Mouse (Mus musculus) limb, embryonic 11.5 days (tissue): ENCODE data around the gene Sptbn2. TPM values are rescaled to one million over a fixed set of nuclear protein-coding genes. Genes with fewer than 3 reads are reported as not detected.

Experiments used
- ATAC-seq: fragments of 200-750 bp; cut with Nextera tagmentation; 2 replicates; pipeline ENCODE4 v1.8.0; 2017; ENCODE audit warnings: low read depth; ENCODE audit not compliant: insufficient number of reproducible peaks, low FRiP score, low TSS enrichment
- DNase-seq: peaks from one replicate; pipeline ENCODE4 v3.0.0-alpha.2; 2015; ENCODE audit warnings: low spot score
- H3K27ac ChIP-seq: fragments of 300-500 bp; sonication (generic); replicated peaks from 2 replicates; pipeline ENCODE4 v1.5.1; 2014; ENCODE audit warnings: low read depth, mild to moderate bottlenecking, low read length
- H3K27me3 ChIP-seq: fragments of 300-500 bp; sonication (generic); 2 replicates; pipeline ENCODE4 v1.6.1; 2014; ENCODE audit warnings: mild to moderate bottlenecking, low read length, mixed read lengths; ENCODE audit not compliant: control insufficient read depth, insufficient read depth
- H3K36me3 ChIP-seq: fragments of 300-500 bp; sonication (generic); 2 replicates; pipeline ENCODE4 v1.6.1; 2014; ENCODE audit warnings: mild to moderate bottlenecking, low read length, moderate library complexity, mixed read lengths; ENCODE audit not compliant: control insufficient read depth, insufficient read depth
- H3K4me1 ChIP-seq: fragments of 300-500 bp; sonication (generic); 2 replicates; pipeline ENCODE4 v1.6.1; 2014; ENCODE audit warnings: low read length, mixed read lengths; ENCODE audit not compliant: control insufficient read depth, insufficient read depth
- H3K4me2 ChIP-seq: fragments of 300-500 bp; sonication (generic); 2 replicates; pipeline ENCODE4 v1.6.1; 2014; ENCODE audit warnings: low read depth, mild to moderate bottlenecking, moderate library complexity; ENCODE audit not compliant: severe bottlenecking
- H3K4me3 ChIP-seq: fragments of 300-500 bp; sonication (generic); 2 replicates; pipeline ENCODE4 v1.5.1; 2014; ENCODE audit warnings: low read depth, low read length
- H3K9ac ChIP-seq: fragments of 300-500 bp; sonication (generic); 2 replicates; pipeline ENCODE4 v1.6.1; 2014; ENCODE audit warnings: mild to moderate bottlenecking, low read length
- H3K9me3 ChIP-seq: fragments of 300-500 bp; sonication (generic); 2 replicates; pipeline ENCODE4 v1.6.1; 2016; ENCODE audit warnings: low read length; ENCODE audit not compliant: control insufficient read depth
- WGBS: fragments of 180-500 bp; shearing (Covaris S2); extraction: QIAGEN DNeasy Blood & Tissue Kit; methylation state at CpG from one replicate; pipeline ENCODE4 v1.1.7; 2014; 5-methylcytosine and 5-hydroxymethylcytosine counted together
- polyA plus RNA-seq: library from polyadenylated mRNA; unstranded; fragments of >200 nt; fragmentation: Nextera tagmentation; extraction: Ambion mirVana; gene quantifications from 2 replicates; pipeline ENCODE4 v1.2.1, GENCODE M21; 2014

Gene Sptbn2
- polyA plus RNA-seq, 1 experiment from 2014 or later = 2.1 TPM

DNA sequence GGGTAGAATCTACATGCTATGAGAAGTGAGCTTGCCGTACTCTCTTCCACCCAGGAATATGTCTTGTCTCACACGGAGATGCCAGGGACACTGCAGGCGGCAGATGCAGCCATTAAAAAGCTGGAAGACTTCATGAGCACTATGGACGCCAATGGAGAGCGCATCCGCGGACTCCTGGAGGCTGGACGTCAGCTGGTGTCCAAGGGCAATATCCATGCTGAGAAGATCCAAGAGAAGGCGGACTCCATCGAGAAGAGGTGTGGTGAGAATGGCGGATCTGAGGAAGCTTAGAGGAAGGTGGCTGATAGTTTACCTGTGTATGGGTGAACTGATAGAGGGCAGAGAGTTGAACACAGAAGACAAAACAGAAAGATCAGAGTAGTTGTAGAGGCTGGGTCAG is 28.1 kb downstream of the Sptbn2 start:
- H3K27me3 ChIP-seq = no peaks in the 10 kb centered on the region
- no peak overlapping the region for H3K4me3 ChIP-seq
- no peak overlapping the region for H3K4me2 ChIP-seq
- H3K9me3 ChIP-seq = no peaks in the 10 kb centered on the region
- H3K9ac ChIP-seq = no peak overlapping the region
- no peaks in the 10 kb centered on the region; the same call in 1 of the 2 replicates for H3K36me3 ChIP-seq
- ATAC-seq (no peak), DNase-seq (no peak)
- H3K4me1 ChIP-seq = no peaks in the 10 kb centered on the region
- no peak overlapping the region for H3K27ac ChIP-seq
- 91% methylated on average over 11 of the region's 11 CpGs for WGBS

DNA sequence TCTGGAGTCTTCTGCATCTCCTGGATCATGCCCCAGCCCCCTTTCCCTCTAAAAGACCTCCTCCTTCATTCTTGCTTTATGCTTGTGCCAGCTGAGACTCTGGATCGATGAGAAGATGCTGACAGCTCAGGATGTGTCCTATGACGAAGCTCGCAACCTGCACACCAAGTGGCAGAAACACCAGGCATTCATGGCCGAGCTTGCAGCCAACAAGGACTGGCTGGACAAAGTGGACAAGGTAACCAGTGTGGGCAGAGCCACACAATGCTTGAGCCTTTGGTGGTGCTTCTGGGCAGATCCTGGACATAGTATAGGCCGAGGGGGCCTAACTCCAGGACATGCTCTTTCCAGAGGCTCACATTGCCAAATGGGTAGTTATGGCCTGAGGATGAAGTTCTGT is 28.8 kb downstream of the Sptbn2 start:
- no peak for DNase-seq
- Histone ChIP-seq H3K4me1 (no peaks in the 10 kb centered on the region), H3K9ac (0 out of 2 replicates have a peak overlapping the region, but pooled peaks have one; percentile 27), H3K27ac (no peak overlapping the region), H3K9me3 (no peaks in the 10 kb centered on the region), H3K4me3 (no peak overlapping the region), H3K27me3 (no peaks in the 10 kb centered on the region), H3K36me3 (no peaks in the 10 kb centered on the region; the same call in 1 of the 2 replicates), H3K4me2 (no peak overlapping the region)
- 90% methylated on average over 5 of the region's 5 CpGs for WGBS
- ATAC-seq = no peak

DNA sequence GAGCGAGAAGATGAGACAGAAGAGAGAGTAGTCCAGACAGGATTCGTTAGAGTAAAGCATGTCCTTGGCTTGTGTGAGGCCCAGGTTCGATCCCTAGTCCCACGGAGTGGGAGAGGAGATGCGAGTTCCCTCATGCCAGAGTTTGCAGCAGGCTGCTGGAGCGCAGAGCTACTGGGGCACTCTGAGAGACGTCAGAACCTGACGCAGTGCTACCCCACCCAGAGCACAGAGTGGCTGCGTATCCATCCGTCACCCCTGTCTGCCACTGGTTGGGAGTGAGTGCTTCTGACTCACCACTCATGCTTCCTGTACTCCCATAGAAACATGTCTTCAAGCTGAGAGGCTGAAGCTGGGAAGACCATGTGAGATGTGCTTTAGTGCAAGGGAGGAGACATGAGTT is 30.5 kb downstream of the Sptbn2 start:
- Histone ChIP-seq H3K9me3 (no peaks in the 10 kb centered on the region), H3K27ac (no peak overlapping the region), H3K9ac (no peak overlapping the region), H3K27me3 (no peaks in the 10 kb centered on the region), H3K36me3 (no peaks in the 10 kb centered on the region; the same call in 1 of the 2 replicates), H3K4me2 (no peak overlapping the region), H3K4me3 (no peak overlapping the region), H3K4me1 (no peaks in the 10 kb centered on the region)
- WGBS = 76% methylated on average over 10 of the region's 10 CpGs
- DNase-seq (no peak), ATAC-seq (no peak)

DNA sequence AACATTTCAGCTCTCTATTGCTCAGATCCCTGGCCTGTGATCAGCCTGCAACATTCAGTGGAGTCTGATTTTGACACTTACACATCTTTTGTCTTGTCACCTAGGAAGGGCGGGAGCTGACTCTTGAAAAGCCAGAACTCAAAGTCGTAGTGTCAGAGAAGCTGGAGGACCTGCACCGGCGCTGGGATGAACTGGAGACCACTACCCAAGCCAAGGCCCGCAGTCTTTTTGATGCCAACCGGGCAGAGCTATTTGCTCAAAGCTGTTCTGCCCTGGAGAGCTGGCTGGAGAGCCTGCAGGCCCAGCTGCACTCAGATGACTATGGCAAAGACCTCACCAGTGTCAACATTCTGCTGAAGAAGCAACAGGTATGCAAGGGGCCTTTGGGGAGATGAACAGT is 31.3 kb downstream of the Sptbn2 start:
- Histone ChIP-seq H3K9ac (no peak overlapping the region), H3K4me3 (no peak overlapping the region), H3K4me1 (no peaks in the 10 kb centered on the region), H3K36me3 (no peaks in the 10 kb centered on the region; the same call in 1 of the 2 replicates), H3K27ac (no peak overlapping the region), H3K27me3 (no peaks in the 10 kb centered on the region), H3K9me3 (no peaks in the 10 kb centered on the region), H3K4me2 (no peak overlapping the region)
- DNase-seq = no peak
- no peak for ATAC-seq
- 92% methylated on average over 6 of the region's 6 CpGs for WGBS

DNA sequence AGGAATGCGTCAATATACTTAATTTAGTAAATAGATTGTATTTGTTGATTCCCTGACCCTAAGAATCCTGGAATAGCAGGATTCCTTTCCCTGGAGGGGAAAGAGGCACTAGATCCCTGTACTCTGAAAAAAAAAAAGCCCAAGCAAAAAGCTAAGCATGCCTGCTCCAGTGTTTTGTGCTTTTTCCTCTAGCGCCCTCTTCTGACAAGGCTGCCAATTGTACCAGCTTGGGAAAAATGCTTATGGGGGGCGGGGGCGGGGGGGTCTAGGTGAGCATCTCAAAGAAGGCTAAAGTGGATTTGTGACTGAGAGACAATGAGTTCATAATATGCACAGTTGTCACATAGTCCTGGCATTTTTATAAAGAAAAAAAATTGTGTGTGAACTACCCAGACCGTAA is 32.6 kb downstream of the Sptbn2 start:
- Histone ChIP-seq H3K4me2 (no peak overlapping the region), H3K36me3 (no peaks in the 10 kb centered on the region; the same call in 1 of the 2 replicates), H3K27me3 (no peaks in the 10 kb centered on the region), H3K4me1 (no peaks in the 10 kb centered on the region), H3K9ac (no peak overlapping the region), H3K27ac (no peak overlapping the region), H3K9me3 (no peaks in the 10 kb centered on the region), H3K4me3 (no peak overlapping the region)
- DNase-seq = peak; percentile 61
- no peak for ATAC-seq
- 47% methylated on average over 5 of the region's 5 CpGs for WGBS

DNA sequence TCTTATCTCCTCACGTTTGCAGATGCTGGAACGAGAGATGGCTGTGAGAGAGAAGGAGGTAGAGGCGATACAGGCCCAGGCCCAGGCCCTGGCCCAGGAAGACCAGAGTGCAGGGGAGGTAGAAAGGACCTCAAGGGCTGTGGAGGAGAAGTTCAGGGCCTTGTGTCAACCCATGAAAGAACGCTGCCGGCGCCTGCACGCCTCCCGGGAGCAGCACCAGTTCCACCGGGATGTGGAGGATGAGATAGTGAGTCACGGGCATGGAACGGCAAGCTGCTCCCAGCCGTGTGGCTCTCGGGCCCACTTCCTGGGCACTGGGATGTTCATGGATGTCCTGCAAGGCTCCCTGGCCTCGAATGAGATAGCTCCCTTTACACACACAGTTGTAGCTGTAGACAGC is 33.1 kb downstream of the Sptbn2 start:
- Histone ChIP-seq H3K27me3 (no peaks in the 10 kb centered on the region), H3K4me2 (no peak overlapping the region), H3K4me1 (no peaks in the 10 kb centered on the region), H3K27ac (no peak overlapping the region), H3K4me3 (no peak overlapping the region), H3K9me3 (no peaks in the 10 kb centered on the region), H3K9ac (no peak overlapping the region), H3K36me3 (no peaks in the 10 kb centered on the region; the same call in 1 of the 2 replicates)
- WGBS = 83% methylated on average over 14 of the region's 14 CpGs
- DNase-seq (no peak), ATAC-seq (no peak)

DNA sequence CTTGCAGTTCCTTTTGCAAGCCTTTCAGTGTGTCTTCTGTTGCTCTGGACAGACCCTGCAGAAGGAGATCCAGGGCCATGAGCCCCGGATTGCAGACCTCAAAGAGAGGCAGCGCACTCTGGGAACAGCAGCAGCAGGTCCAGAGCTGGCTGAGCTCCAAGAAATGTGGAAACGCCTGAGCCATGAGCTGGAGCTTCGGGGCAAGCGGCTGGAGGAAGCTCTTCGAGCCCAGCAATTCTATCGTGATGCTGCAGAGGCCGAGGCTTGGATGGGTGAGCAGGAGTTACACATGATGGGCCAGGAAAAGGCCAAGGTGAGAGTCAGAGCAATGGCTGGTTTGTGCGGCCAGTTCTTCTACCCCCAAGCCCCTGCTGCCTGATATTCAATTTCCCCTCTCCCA is 34.1 kb downstream of the Sptbn2 start:
- H3K27me3 ChIP-seq = no peaks in the 10 kb centered on the region
- no peak overlapping the region for H3K4me3 ChIP-seq
- no peaks in the 10 kb centered on the region for H3K4me1 ChIP-seq
- WGBS = 86% methylated on average over 9 of the region's 9 CpGs
- no peak overlapping the region for H3K27ac ChIP-seq
- no peaks in the 10 kb centered on the region for H3K36me3 ChIP-seq
- ATAC-seq (no peak), DNase-seq (no peak)
- no peaks in the 10 kb centered on the region for H3K9me3 ChIP-seq
- no peak overlapping the region for H3K4me2 ChIP-seq
- H3K9ac ChIP-seq = no peak overlapping the region

DNA sequence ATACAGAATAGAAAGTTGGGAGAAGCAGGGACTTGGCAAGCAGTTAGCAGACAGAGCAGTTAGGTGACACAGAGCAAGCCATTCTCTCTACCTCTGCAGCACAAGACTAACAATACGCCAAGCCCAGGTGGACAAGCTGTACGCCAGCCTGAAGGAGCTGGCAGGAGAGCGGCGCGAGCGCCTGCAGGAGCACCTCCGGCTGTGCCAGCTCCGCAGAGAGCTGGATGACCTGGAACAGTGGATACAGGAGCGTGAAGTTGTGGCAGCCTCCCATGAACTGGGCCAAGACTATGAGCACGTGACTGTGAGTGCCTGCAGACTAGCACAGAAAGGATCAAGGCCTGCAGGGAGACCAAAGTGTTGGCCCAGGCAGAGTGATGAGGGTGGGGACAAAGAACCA is 34.7 kb downstream of the Sptbn2 start:
- Histone ChIP-seq H3K36me3 (no peaks in the 10 kb centered on the region), H3K9ac (no peak overlapping the region), H3K4me2 (no peak overlapping the region), H3K4me3 (no peak overlapping the region), H3K27ac (no peak overlapping the region), H3K4me1 (no peaks in the 10 kb centered on the region), H3K27me3 (no peaks in the 10 kb centered on the region), H3K9me3 (no peaks in the 10 kb centered on the region)
- 93% methylated on average over 10 of the region's 10 CpGs for WGBS
- ATAC-seq (no peak), DNase-seq (no peak)

DNA sequence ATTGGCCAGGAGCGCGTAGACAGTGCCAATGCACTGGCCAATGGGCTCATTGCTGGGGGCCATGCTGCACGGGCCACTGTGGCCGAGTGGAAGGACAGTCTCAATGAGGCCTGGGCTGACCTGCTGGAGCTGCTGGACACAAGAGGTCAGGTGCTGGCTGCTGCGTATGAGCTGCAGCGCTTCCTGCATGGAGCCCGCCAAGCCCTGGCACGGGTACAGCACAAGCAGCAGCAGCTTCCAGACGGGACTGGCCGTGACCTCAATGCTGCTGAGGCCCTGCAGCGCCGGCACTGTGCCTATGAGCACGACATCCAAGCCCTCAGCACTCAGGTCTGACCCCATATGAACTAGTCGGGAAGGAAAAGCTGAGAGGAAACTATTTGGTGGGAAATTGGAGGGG is 35.6 kb downstream of the Sptbn2 start:
- Histone ChIP-seq H3K36me3 (no peaks in the 10 kb centered on the region), H3K27ac (no peak overlapping the region), H3K9me3 (no peaks in the 10 kb centered on the region), H3K4me2 (no peak overlapping the region), H3K4me1 (no peaks in the 10 kb centered on the region), H3K9ac (no peak overlapping the region), H3K4me3 (no peak overlapping the region), H3K27me3 (no peaks in the 10 kb centered on the region)
- 87% methylated on average over 14 of the region's 14 CpGs for WGBS
- DNase-seq (no peak), ATAC-seq (no peak)
